Mouse (Mus musculus): ENCODE measurements around the gene Elf4. TPM values are rescaled to one million over a fixed set of nuclear protein-coding genes. Genes with fewer than 3 reads are reported as not detected.

Gene Elf4
- 1 to 10 TPM; 5.8 to 6.5 TPM for total RNA-seq (2021)
- long read RNA-seq, experiment 1, partial matches to known transcripts, result 0 of 6 reads
- long read RNA-seq, experiment 1, other reads (novel, unspliced or antisense), result 6 of 6 reads
- long read RNA-seq, experiment 2, result 0 reads

DNA sequence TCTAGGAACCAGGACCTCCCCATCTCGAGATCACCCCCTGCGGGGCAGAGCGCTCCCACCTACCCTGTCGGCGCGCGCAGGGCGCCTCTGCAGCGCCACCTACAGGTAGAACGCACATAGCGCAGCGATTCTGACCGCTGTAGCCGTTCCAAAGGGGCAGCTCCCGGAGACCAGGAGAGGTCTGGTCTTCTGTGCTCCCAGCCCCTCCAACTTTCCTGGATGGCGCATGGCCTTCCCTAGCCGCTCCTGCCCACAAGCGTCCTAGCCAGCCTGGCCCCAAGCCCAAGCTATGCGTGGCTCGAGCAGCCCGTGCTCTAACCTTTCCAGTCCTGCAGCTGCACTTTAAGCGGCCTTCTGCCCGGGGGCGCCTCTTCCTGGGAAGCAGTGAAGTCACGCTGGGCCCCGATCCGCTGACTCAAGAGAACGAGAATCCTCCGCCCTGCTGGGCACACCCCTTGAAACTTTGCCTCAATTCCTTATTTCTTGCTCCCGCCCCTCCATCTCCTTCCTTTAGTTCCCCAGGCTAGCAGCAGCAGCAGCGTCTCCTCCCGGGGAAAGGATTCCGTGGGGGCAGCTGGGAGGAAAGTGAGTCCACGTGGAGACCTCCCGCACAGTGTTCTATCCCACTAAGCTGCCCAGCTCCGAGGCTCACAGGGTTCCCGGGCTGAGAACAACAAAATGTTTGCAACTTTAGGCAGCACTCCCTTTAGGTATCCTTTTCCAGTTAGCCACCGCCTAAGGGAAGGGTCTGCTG is at the start of gene Elf4:
Gene Elf4 (minus strand): TSS at position 379 of the 754 bp plus-strand sequence.
- DNase-seq, result peak; percentile 75 to 82

- DNase-seq, result no peak
Observed at GRCm38 (mm10) chrX:48493763-48494162, 30.8 kb upstream of the Elf4 start.

DNA sequence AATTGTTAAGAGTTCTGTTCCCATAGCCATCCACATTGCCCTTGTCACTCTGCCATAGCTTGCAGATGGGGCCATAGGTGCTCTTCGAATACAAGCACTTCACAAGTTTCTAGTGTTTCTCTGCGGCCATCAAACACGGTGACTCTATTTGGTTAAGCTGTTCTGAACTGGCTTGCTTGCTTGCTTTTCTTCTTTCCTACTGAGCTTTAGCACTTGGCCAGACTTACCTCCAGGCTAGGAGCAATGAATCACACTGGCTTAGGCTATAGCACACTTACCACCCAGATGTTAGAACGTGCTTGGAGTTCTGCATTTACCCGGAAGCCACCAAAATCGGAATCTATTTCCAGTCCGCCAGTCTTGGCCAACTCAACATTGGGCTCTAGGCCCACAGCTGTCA is 18.8 kb upstream of the Elf4 start:
- DNase-seq, result no peak

GRCm38 (mm10) chrX:48481095-48481494 is 18.2 kb upstream of the Elf4 start:
- no peak for DNase-seq

GRCm38 (mm10) chrX:48467355-48467946 is 4.5 kb upstream of the Elf4 start:
- peak in 1 of 2 experiments; percentile 49 for DNase-seq

- no peak for DNase-seq
Observed at GRCm38 (mm10) chrX:48466174-48466573, 3.2 kb upstream of the Elf4 start.

DNA sequence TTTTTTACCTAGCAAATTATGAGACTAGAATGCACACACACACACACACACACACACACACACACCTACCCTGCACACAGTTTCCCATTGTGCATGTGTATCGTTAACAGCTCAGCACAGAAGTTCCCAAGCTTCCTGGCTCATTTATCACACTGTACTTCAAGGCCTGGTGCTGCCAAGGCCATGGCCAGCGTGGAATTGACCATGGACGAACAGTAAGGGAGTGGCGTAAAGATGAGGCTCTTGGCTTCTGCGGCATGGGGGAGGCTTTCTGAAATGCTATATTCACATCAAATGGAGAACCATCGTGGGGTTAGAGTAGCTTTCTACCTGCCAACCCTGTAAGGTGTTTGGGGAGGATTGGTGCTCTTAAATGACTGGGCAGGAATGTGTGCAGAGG is 1.5 kb upstream of the Elf4 start:
- DNase-seq, result no peak

GRCm38 (mm10) chrX:48463636-48464035 is 704 bp upstream of the Elf4 start:
- DNase-seq, result no peak

DNA sequence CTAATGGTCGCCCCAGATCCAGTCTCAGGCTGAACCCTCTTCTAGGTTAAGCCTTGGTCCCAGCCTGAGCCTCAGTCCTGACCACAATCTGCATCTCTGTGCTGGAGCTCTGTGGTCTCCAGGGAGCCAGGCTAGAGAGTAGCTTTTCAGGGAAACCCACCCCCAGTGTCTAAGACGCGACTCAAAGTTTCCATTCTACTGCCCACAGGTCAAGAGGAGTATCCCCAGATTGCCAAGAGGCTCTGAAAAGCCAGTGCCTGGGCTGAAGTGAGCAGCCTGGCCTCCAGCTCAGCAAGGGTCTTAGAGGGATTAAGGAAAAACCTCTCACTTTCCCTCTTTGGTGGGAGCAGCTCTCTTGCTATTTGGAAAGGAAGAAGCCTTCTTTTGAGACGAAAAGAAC is 635 bp downstream of the Elf4 start:
- DNase-seq, result no peak

DNA sequence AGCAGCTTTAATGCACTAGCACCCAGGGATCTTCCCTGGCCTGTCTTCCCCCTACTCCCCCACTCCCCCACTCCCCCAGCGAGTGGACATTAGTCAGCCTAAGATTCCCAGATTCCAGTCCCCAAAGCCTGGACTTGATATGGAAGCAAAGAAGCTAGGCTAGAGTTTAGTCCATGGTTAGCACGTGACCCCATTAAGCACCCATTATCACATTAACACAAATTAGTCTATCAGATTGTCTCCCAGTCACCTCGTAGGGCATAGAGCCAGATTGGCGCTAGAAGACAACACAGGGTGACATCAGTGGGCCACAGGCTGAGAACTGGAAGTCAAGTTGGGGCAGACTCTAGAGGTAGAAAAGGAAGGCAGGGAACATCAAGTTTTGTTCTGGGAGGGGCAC is 1.9 kb downstream of the Elf4 start:
- DNase-seq, result no peak

DNA sequence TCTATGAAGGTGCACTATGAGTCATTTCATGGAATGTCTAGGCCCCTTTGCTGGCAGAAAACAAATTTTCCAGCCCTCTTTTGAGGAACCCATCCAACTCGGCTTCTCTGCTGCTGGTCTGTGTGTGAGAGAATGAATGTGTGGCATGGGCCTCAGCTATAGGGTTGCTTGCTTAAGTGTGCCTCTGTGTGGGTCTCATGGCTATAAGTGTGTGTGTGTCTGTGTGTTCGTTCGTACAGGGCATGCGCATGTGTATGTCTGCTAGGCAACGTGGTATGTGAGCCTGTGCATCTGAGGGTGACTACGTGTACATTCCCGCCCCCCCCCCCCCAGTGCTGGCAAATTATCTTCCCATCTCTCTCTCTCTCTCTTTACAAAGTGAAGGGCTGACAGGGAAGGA is 2.4 kb downstream of the Elf4 start:
- DNase-seq, result no peak

DNA sequence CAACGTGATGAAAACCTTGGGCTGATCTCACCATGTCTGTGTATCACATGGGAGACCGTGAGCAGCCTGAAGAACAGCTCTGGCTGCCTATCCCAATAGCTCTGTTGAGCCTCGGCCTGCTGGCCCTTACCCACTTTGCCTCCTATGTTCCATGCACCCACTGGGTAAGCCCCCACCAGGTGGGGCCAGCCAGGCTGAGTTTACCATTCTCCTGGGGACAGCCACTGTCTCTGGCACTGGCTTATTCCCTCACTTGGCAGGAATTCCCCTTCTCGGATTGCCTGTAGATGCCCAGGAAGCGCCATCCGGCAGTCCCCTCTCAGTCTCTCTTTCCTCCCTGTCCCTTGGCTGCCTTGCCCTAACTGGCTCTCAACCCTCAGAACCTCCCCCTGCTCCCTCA is 6.0 kb downstream of the Elf4 start:
- DNase-seq, result no peak

DNA sequence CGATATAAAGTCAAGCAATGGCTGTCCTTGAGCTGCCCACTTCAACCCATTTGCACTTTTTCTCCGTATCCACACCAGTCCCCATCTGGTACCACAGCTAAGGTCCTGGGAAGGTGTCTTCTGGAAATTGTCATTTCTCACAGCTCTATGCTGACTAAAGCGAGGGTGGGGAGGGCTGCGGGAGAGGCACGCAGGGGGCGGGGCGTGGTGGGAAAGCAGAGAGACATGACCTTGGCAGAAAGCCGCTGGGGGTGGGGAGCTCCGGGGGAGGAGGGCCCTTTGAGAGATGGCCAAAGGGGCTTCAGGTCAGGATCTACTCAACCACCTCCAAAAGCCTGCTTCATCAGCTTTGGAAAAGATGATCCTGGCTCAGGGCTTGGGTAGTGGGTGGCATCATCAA is 7.9 kb downstream of the Elf4 start:
- DNase-seq, result no peak

DNA sequence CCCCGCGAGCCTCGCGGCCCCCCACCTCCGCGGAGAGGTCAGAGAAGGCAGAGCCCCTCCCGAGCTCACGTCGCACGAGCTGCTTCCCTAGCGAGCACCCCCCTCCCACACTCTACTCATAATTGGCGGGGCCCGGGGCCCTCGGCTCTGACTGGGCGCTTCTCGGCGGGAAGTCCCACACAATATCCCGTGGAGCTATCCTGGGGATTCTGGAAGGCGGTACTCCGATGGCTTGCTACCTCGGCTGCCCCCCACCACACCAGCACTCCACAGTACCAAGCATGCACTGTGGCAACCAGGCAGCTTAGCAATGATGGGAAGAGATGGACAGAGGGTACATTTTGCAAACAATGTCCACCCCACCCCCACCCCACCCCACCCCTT is 8.4 kb downstream of the Elf4 start:
- no peak for DNase-seq

DNA sequence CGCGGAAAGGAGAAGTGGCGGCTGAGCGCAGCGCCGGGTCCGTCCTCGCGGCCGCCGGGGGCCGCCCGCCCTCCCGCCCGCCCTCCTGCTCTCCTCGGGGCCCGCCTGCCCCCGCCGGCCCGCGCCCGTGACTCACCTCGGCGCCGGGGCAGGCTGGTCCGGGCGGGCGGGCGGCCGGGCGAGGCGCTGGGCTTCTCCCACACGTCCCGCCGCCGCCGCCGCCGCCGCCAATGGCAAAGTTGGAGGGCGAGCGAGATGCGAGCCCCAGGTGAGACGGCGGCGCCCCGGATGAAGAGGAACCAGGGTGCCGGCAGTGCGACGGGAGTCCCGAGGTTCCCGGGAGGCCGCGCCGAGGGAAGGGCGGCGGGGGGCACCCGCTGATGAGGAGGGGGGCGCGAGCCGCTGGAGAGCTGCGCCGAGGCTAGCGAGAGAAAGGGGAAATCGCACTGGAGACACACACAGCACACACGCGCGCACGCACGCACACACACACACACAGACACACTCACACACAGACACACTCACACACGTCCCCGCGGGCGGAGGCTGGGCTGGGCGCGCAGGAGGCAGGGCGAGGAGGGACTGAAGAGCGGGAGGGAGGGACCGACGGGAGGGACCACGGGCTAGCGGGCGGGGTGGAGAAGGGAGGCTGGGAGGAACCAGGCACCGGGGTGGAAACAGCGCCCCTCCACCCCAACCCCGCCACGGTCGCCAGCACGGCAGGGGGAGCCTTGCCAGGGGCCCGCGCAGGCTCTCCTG is 9.0 kb downstream of the Elf4 start:
- DNase-seq, result peak; percentile 78 to 90

DNA sequence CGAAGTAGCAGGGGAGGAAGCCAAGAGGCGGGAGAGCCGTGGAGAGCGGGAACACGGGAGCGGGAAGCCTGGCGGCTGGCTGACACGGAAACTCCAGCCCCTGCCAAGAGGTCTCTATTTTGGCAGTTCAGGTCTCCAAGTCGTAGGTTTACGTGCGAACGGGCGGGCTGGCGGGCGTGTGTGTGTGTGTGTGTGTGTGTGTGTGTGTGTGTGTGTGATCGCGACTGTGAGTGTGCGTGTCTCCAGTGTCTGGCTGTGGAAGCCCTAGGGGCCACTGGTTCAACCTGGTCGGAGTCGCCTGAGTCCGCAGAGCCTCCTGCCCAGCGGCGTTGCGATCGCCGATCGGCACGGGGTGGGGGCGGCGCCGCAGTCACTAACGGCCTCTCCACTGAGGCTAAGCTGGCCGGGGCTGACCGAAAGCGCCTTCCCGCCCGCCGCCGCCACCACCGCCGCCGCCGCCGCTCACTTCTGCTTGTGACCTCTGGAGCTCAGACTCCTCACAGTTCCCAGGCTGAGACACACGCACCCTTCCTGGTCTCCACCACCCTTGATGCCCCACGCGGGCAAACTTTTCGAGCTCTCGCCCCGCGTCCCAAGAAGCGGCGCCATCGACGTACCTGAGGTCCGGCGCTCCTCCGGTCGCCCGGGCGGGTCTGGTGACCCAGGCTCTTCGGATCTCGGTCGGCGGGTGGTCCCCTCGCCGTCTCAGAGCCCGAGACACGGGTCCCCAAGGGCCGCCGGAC is 9.8 kb downstream of the Elf4 start:
- peak in 1 of 2 experiments; percentile 50 for DNase-seq

GRCm38 (mm10) chrX:48452231-48452890 is 10.6 kb downstream of the Elf4 start:
- DNase-seq, result peak; percentile 44 to 62

GRCm38 (mm10) chrX:48449646-48450045 is 13.3 kb downstream of the Elf4 start:
- DNase-seq, result no peak

- DNase-seq, result no peak
Observed at GRCm38 (mm10) chrX:48444677-48445076, 18.3 kb downstream of the Elf4 start.

GRCm38 (mm10) chrX:48441954-48442353 is 21.0 kb downstream of the Elf4 start:
- peak in 1 of 2 experiments; percentile 44 for DNase-seq

GRCm38 (mm10) chrX:48441548-48441947 is 21.4 kb downstream of the Elf4 start:
- no peak for DNase-seq

GRCm38 (mm10) chrX:48439036-48439435 is 23.9 kb downstream of the Elf4 start:
- no peak for DNase-seq

All from heart, adult 18-20 months (tissue).